Mouse (Mus musculus) forebrain, postnatal 0 days (tissue): ENCODE measurements around the gene Nynrin. TPM values are rescaled to one million over a fixed set of nuclear protein-coding genes. Genes with fewer than 3 reads are reported as not detected.
A peak's percentile ranks its signal among the peaks of the same experiment; 100 is the strongest.

Experiments
- ATAC-seq: fragments of 200-750 bp; cut with Nextera tagmentation; 2 replicates; pipeline ENCODE4 v1.8.0; 2017; ENCODE audit warnings: mild to moderate bottlenecking, moderate library complexity
- DNase-seq: peaks from one replicate; pipeline ENCODE4 v3.0.0-alpha.2; 2015
- H3K27ac ChIP-seq: fragments of 300-500 bp; sonication (generic); 2 replicates; pipeline ENCODE4 v1.5.1; 2014; ENCODE audit warnings: low read depth, mild to moderate bottlenecking, antibody characterized with exemption, low read length, moderate library complexity, mixed read lengths
- H3K27me3 ChIP-seq: fragments of 300-500 bp; sonication (generic); 2 replicates; pipeline ENCODE4 v1.6.1; 2014; ENCODE audit warnings: mild to moderate bottlenecking, low read length, mixed read lengths; ENCODE audit not compliant: insufficient read depth
- H3K36me3 ChIP-seq: fragments of 300-500 bp; sonication (generic); 2 replicates; pipeline ENCODE4 v1.6.1; 2014; ENCODE audit warnings: mild to moderate bottlenecking, moderate library complexity; ENCODE audit not compliant: insufficient read depth
- H3K4me1 ChIP-seq: fragments of 300-500 bp; sonication (generic); 2 replicates; pipeline ENCODE4 v1.6.1; 2014; ENCODE audit warnings: antibody characterized with exemption; ENCODE audit not compliant: insufficient read depth
- H3K4me2 ChIP-seq: fragments of 300-500 bp; sonication (generic); 2 replicates; pipeline ENCODE4 v1.6.1; 2014; ENCODE audit warnings: low read depth, mild to moderate bottlenecking, moderate library complexity
- H3K4me3 ChIP-seq: fragments of 300-500 bp; sonication (generic); 2 replicates; pipeline ENCODE4 v1.5.1; 2014; ENCODE audit warnings: low read depth, low read length, mixed read lengths
- H3K9ac ChIP-seq: fragments of 300-500 bp; sonication (generic); 2 replicates; pipeline ENCODE4 v1.6.1; 2014; ENCODE audit warnings: mild to moderate bottlenecking
- H3K9me3 ChIP-seq: fragments of 300-500 bp; sonication (generic); 2 replicates; pipeline ENCODE4 v1.6.1; 2016; ENCODE audit warnings: low read length
- CTCF ChIP-seq: sonication (generic); IDR thresholded peaks from 2 replicates; pipeline ENCODE4 v1.5.1; 2016; ENCODE audit warnings: antibody characterized with exemption, control low read depth, low read depth
- WGBS: fragments of 180-500 bp; shearing (Covaris S2); extraction: QIAGEN DNeasy Blood & Tissue Kit; methylation state at CpG from one replicate; pipeline ENCODE4 v1.1.7; 2014; 5-methylcytosine and 5-hydroxymethylcytosine counted together
- polyA plus RNA-seq: library from polyadenylated mRNA; unstranded; fragments of >200 nt; fragmentation: Nextera tagmentation; extraction: Ambion mirVana; gene quantifications from 2 replicates; pipeline ENCODE4 v1.2.1, GENCODE M21; 2015
- total RNA-seq: library from RNA; depleted of rRNA; stranded (reverse); fragments of >200 nt; gene quantifications from 2 replicates; pipeline ENCODE4 v1.2.3, GENCODE M21; 2014

The Nynrin gene
- total and polyA plus RNA-seq, 2 experiments from 2014 or later = 5.5 to 28.5 TPM

DNA sequence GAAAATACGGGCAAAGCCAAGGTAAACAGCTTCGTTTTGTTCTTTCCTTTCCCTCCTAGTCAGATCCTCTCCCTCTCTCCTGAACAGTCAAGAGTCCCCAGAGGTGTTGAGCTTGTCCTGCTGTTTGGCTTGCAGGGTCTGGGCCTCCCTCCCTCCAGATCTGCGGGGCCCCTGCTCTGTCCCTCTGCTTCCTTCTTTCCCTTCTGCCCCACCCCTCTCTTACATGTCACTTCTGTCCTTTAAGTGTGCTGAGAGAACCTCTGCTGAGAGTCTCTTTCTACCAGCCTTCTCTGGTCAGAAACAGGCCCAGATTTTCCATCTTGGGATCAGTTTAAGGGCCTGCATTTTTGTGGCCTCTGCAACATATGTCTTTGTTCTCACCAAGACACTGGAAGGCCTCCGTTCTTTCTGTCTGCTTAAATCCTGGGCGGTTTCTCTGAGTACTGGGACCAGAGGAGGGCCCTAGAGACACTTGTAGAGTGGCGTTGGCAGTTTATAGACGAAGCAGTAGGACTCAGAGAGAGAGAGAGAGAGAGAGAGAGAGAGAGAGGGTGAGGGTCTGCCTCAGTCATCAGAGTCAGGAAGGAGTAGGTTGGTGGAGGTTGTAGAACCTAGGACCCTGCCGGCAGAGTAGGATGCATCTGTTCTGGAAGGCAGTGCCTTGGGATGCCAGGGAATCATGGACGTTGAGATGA, 743 bp downstream of the Nynrin start:
- H3K36me3 ChIP-seq = no peaks in the 10 kb centered on the region
- peak; percentile 60 for DNase-seq
- no peaks in the 10 kb centered on the region for H3K9me3 ChIP-seq
- H3K4me3 ChIP-seq = peak overlapping the region; percentile 67
- H3K4me2 ChIP-seq = peak overlapping the region; percentile 82
- WGBS = 0% methylated on average over 9 of the region's 9 CpGs
- H3K27ac ChIP-seq = peak overlapping the region; percentile 84
- ATAC-seq = peak; percentile 25
- H3K27me3 ChIP-seq = no peaks in the 10 kb centered on the region
- no peak for TF ChIP-seq CTCF
- H3K4me1 ChIP-seq = peaks cover 15% of the 10 kb centered on the region
- peak overlapping the region; percentile 83 for H3K9ac ChIP-seq

DNA sequence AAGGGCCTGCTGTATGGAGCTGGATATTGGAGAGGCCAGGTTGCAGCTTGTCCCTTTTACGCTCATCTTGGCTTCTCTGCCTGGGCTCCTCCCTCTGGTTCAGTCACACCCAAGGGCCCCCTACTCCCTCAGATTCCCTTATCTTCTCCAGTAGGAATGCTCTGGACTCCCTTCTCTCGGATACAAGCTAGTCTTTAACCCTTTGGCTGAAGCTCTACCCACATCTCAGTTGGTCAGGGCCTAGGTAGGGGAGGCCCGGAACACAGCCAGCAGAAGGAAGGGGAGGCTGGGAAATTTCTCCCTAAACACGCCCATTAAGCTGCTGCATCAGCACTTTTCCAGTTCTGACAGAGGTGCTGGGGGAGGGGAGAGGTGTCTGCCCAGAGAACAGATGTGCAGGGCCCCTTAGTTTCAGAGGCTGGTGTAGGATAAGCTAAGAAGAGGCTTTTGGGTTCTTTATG, 1.3 kb downstream of the Nynrin start:
- no peaks in the 10 kb centered on the region for H3K9me3 ChIP-seq
- H3K36me3 ChIP-seq = no peaks in the 10 kb centered on the region
- peak; percentile 11; the same call in 1 of the 2 replicates for ATAC-seq
- H3K4me3 ChIP-seq = peak overlapping the region; percentile 67
- peak overlapping the region; percentile 82 for H3K4me2 ChIP-seq
- H3K9ac ChIP-seq = peak overlapping the region; percentile 83
- peaks cover 15% of the 10 kb centered on the region for H3K4me1 ChIP-seq
- WGBS = 1% methylated on average over 4 of the region's 4 CpGs
- no peaks in the 10 kb centered on the region for H3K27me3 ChIP-seq
- TF ChIP-seq CTCF = no peak
- DNase-seq = peak; percentile 55
- peak overlapping the region; percentile 84 for H3K27ac ChIP-seq

DNA sequence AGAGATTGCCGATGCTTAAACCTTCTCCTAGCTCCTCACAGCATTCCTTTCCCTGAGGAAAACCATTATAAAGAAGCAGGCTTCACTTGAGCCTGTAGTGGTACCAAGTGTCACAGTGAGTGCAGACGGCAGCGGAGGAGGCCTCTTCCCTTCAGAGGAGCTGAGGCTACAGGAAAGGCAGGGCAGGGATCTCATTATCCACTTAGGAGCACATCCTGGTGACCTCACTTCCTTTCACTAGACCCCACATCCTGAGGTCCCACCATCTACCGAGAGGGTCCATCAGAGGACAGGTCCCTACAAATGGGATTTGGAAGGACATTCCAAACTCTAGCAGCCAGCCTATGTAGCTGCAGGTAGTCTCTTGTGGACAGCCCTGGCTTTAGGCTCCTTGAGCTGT, 3.8 kb downstream of the Nynrin start:
- DNase-seq (no peak), ATAC-seq (no peak)
- H3K9ac ChIP-seq = 0 out of 2 replicates have a peak overlapping the region, but pooled peaks have one; percentile 14
- no peak overlapping the region for H3K4me2 ChIP-seq
- TF ChIP-seq CTCF = no peak
- H3K36me3 ChIP-seq = no peaks in the 10 kb centered on the region
- peaks cover 15% of the 10 kb centered on the region for H3K4me1 ChIP-seq
- WGBS = 72% methylated on average over 4 of the region's 4 CpGs
- no peaks in the 10 kb centered on the region for H3K9me3 ChIP-seq
- no peak overlapping the region for H3K27ac ChIP-seq
- no peak overlapping the region for H3K4me3 ChIP-seq
- no peaks in the 10 kb centered on the region for H3K27me3 ChIP-seq

DNA sequence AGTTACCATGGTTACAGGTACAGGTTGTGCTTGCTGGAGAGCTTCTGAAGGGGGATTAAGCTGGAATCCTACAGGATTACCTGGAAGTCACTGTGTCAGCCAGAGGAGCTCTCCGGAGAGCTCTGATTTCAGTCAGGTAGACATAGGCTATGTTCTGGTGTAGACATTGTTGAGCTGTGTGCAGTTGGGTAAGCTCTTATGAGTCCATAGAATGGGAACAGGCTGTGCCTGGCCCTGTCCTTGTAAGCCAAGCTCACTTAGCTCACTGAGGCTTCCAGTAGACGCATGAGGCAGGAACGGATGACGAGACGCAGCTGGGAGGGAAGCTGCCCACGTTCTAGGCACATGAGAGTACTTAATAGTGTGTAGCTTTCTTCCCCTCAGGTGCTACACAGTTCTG, 8.4 kb downstream of the Nynrin start:
- Histone ChIP-seq H3K27me3 (no peaks in the 10 kb centered on the region), H3K9ac (no peak overlapping the region), H3K9me3 (no peaks in the 10 kb centered on the region), H3K36me3 (peaks cover 33% of the 10 kb centered on the region), H3K4me3 (no peak overlapping the region), H3K4me2 (no peak overlapping the region), H3K4me1 (no peaks in the 10 kb centered on the region; the same call in 1 of the 2 replicates), H3K27ac (no peak overlapping the region)
- no peak for TF ChIP-seq CTCF
- 76% methylated on average over 6 of the region's 6 CpGs for WGBS
- no peak for DNase-seq
- no peak for ATAC-seq

DNA sequence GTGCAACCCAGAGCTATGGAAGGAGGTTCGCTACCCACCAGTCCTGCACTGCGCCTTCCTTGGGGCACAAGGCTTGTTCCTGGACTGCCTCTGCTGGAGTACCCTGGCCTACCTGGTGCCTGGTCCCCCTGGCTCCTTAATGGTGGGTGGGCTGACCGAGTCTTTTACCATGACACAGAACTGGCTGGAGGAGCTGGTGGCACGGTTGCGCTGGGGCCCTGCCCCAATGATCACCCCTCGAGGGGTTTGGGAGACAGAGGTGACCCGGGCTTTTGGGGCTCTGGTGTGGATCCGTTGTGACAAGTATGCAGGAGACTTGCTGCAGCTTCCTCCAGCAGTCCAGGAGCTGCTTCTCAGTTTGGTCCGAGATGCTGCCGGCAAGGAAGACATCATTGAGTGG, 9.2 kb downstream of the Nynrin start:
- TF ChIP-seq CTCF = no peak
- Histone ChIP-seq H3K27me3 (no peaks in the 10 kb centered on the region), H3K36me3 (peaks cover 37% of the 10 kb centered on the region), H3K4me1 (no peaks in the 10 kb centered on the region), H3K9ac (no peak overlapping the region), H3K9me3 (no peaks in the 10 kb centered on the region), H3K4me2 (no peak overlapping the region), H3K27ac (no peak overlapping the region), H3K4me3 (no peak overlapping the region)
- 94% methylated on average over 10 of the region's 10 CpGs for WGBS
- DNase-seq = no peak
- ATAC-seq = no peak

DNA sequence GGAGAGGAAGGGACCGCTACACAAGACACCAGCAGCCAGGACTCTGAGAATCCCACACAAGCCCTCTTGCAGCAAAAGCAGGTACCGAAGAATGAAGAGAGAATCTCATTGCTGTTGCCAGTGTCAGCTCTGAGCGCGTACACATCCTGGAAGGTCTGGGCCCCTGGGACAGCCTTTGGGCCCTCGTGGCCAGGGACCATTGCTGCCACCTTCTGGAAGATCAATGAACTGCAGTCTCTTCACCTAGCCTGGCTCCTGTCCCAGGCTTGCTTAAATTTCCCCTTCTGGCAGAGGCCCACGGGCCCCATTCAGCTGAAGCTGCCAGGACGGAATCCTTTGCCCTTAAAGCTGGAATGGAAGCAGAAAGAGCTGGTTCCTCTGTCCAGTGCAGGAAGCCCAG, 10.0 kb downstream of the Nynrin start:
- no peaks in the 10 kb centered on the region for H3K4me1 ChIP-seq
- DNase-seq (peak; percentile 65), ATAC-seq (peak; percentile 58)
- WGBS = 29% methylated on average over 7 of the region's 7 CpGs
- H3K36me3 ChIP-seq = peaks cover 45% of the 10 kb centered on the region
- no peak overlapping the region for H3K4me2 ChIP-seq
- H3K27me3 ChIP-seq = no peaks in the 10 kb centered on the region
- no peak overlapping the region for H3K9ac ChIP-seq
- H3K27ac ChIP-seq = no peak overlapping the region
- TF ChIP-seq CTCF = peak; percentile 83
- no peak overlapping the region for H3K4me3 ChIP-seq
- H3K9me3 ChIP-seq = no peaks in the 10 kb centered on the region

DNA sequence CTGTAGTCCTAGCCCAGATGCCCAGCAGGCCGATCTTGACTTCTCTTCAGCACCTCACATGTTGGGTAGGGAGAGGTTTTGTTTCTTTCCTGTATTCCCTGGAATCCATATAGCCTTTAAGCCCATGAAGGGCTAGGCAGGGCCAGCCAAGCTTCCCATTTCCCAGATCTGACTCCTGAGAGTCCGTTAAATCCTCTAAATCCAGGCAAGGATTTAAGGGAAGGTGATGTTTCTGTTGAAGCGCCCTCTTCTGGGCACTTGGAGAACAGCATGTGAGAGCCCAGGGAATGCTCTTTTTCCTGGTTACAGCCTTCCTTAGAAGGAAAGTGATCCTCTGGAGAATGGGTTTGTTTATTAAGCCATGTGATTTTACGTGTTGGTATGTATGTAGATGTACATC, 13.2 kb downstream of the Nynrin start:
- peak; percentile 84 for TF ChIP-seq CTCF
- Histone ChIP-seq H3K9me3 (no peaks in the 10 kb centered on the region), H3K4me2 (no peak overlapping the region), H3K4me3 (no peak overlapping the region), H3K9ac (no peak overlapping the region), H3K27ac (no peak overlapping the region), H3K4me1 (no peaks in the 10 kb centered on the region), H3K36me3 (peaks cover 74% of the 10 kb centered on the region), H3K27me3 (no peaks in the 10 kb centered on the region)
- DNase-seq (peak; percentile 78), ATAC-seq (no peak; the same call in 1 of the 2 replicates)
- WGBS = 33% methylated on average over 4 of the region's 4 CpGs
